Mouse (Mus musculus): ENCODE measurements around the gene Madcam1.

- no peak for TF ChIP-seq POLR2A (IDR thresholded peaks at IDR 0.05; ENCODE audit: borderline replicate concordance, extremely low read depth, insufficient read depth, insufficient read length, poor library complexity, severe bottlenecking)
- TF ChIP-seq CTCF (IDR thresholded peaks at IDR 0.05; ENCODE audit: borderline replicate concordance, extremely low read depth, insufficient read depth, insufficient read length), result no peak
Measured at GRCm38 (mm10) chr10:79628377-79628776, 36.0 kb upstream of the Madcam1 start.

Measured in brain, embryonic 14.5 days (tissue).